Mouse (Mus musculus) E14TG2a.4 (cell line): ENCODE results near the gene Eftud2.

ENCODE experiments used
- H3K27me3 ChIP-seq: 2 replicates; pipeline ENCODE4 v1.6.1; 2014; ENCODE audit warnings: low read length, control low read depth; ENCODE audit not compliant: insufficient read depth
- H3K36me3 ChIP-seq: 2 replicates; pipeline ENCODE4 v1.6.1; 2014; ENCODE audit warnings: low read length, control low read depth; ENCODE audit not compliant: insufficient read depth
- H3K4me1 ChIP-seq: replicated peaks from 2 replicates; pipeline ENCODE4 v1.6.1; 2014; ENCODE audit warnings: low read depth, low read length, control low read depth
- H3K4me3 ChIP-seq: replicated peaks from 2 replicates; pipeline ENCODE4 v1.5.1; 2014; ENCODE audit warnings: mild to moderate bottlenecking, low read length
- H3K9me3 ChIP-seq: 2 replicates; pipeline ENCODE4 v1.6.1; 2014; ENCODE audit warnings: low read length, control low read depth
- CTCF ChIP-seq: conservative IDR thresholded peaks from 2 replicates; pipeline ENCODE4 v1.5.1; 2014; ENCODE audit warnings: low read length
- NANOG ChIP-seq: IDR thresholded peaks from 2 replicates; pipeline ENCODE4 v1.6.1; 2014; ENCODE audit warnings: borderline replicate concordance, low read length, mixed read lengths
- POU5F1 ChIP-seq: IDR thresholded peaks from 2 replicates; pipeline ENCODE4 v1.6.1; 2014; ENCODE audit warnings: low read length, borderline replicate concordance

Gene Eftud2

GRCm38 (mm10) chr11:102791682-102792445 is 88.9 kb downstream of the Eftud2 start:
- H3K27me3 ChIP-seq: no peaks in the 10 kb centered on the region
- 0 out of 2 replicates have a peak, but pooled peaks cover 4% of the 10 kb centered on the region for H3K4me1 ChIP-seq
- TF ChIP-seq NANOG: no peak
- TF ChIP-seq CTCF: no peak
- no peak for TF ChIP-seq POU5F1
- no peak overlapping the region for H3K4me3 ChIP-seq
- H3K9me3 ChIP-seq: no peaks in the 10 kb centered on the region
- peaks cover 13% of the 10 kb centered on the region for H3K36me3 ChIP-seq
